In the genomic region with DNA sequence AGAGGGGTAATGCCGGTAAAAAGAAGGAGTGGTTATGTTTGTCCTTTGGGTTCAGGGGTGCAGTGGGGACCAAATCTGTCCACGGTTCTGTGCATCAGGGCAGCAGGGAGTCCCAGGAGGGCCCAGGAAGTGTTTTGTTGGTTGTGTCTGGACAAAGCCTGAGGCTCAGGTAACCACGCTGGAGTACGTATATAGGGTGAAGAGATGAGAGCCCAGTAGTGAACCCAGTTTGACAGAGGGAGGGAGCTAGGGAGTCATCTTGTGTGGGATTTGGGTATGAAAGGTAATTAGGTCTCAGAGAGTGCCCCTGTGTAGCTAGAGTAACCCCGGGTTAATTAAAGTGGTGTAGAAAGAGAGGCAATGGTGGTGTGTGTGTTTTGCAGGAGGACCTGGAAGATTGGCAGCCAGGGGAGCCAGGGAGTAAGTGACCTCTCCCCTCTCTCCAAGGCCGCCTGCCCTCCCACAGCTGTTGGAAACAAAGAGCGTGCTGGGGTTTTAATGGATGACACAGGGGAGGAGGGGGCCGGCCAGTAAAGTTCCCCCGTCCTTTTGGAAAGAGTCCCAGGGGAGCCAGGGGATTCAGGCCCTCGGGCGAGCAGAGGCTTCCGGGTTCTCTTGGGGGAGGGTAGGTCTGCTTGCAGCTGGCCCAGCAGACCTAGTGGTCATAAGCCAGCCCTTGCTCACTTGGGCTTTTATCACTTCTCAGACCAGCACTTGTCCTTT, we compare ENCODE assay signal across 7 mouse cellular contexts. TPM values are rescaled to one million over a fixed set of nuclear protein-coding genes. Genes with fewer than 3 reads are reported as not detected.
DNase-seq lines count a peak whose midpoint lies in the region; ATAC-seq lines count a peak whose summit lies in the region.

No protein-coding gene starts in this region.

- peak; percentile 26 for DNase-seq in urinary bladder, adult 2 months (ENCODE audit: low spot score)
- DNase-seq in urinary bladder, postnatal 10 days (ENCODE audit: low spot score) = no peak
- DNase-seq in embryo, embryonic 11.5 days (ENCODE audit: low read depth, low spot score) = peak; percentile 51
- DNase-seq in hindbrain, embryonic 11.5 days (ENCODE audit: low spot score) = peak; percentile 85
- peak; percentile 6 for DNase-seq in liver
- DNase-seq in neural tube, embryonic 11.5 days (ENCODE audit: low spot score) = peak; percentile 74

- no peaks in the 10 kb centered on the region for H3K27me3 ChIP-seq in hindbrain, embryonic 11.5 days (ENCODE audit: control insufficient read depth, insufficient read depth, low read length)
- no peaks in the 10 kb centered on the region for H3K27me3 ChIP-seq in neural tube, embryonic 11.5 days (ENCODE audit: control insufficient read depth, insufficient read depth, low read length)

- ATAC-seq in hindbrain, embryonic 11.5 days (ENCODE audit: low FRiP score) = peak; percentile 78
- ATAC-seq in neural tube, embryonic 11.5 days (ENCODE audit: insufficient read depth, low FRiP score, low TSS enrichment) = peak; percentile 32
- ATAC-seq in granulocyte monocyte progenitor cell, adult 5-6 weeks (replicated peaks; ENCODE audit: poor library complexity, severe bottlenecking) = no peak

- H3K9me3 ChIP-seq in hindbrain, embryonic 11.5 days (ENCODE audit: control insufficient read depth, low read length) = no peaks in the 10 kb centered on the region
- H3K9me3 ChIP-seq in neural tube, embryonic 11.5 days (ENCODE audit: control insufficient read depth, low read length) = no peaks in the 10 kb centered on the region

- H3K27ac ChIP-seq in hindbrain, embryonic 11.5 days (ENCODE audit: low read depth, low read length) = peak overlapping the region; percentile 99
- H3K27ac ChIP-seq in neural tube, embryonic 11.5 days (ENCODE audit: low read depth, low read length) = peak overlapping the region; percentile 98

- no peaks in the 10 kb centered on the region for H3K36me3 ChIP-seq in hindbrain, embryonic 11.5 days (ENCODE audit: control insufficient read depth, insufficient read depth, low read length)
- no peaks in the 10 kb centered on the region for H3K36me3 ChIP-seq in neural tube, embryonic 11.5 days (ENCODE audit: control insufficient read depth, insufficient read depth, low read length)

- peak overlapping the region; percentile 99 for H3K9ac ChIP-seq in hindbrain, embryonic 11.5 days (ENCODE audit: low read depth, low read length)
- H3K9ac ChIP-seq in neural tube, embryonic 11.5 days (ENCODE audit: low read length) = peak overlapping the region; percentile 99

- 0% methylated on average over 12 of the region's 12 CpGs for WGBS in hindbrain, embryonic 11.5 days
- WGBS in neural tube, embryonic 11.5 days = under 1% methylated on average over 12 of the region's 12 CpGs

- H3K4me1 ChIP-seq in hindbrain, embryonic 11.5 days (replicated peaks; ENCODE audit: control insufficient read depth, insufficient read depth, low read length) = no peaks in the 10 kb centered on the region
- no peaks in the 10 kb centered on the region for H3K4me1 ChIP-seq in neural tube, embryonic 11.5 days (ENCODE audit: control insufficient read depth, insufficient read depth, low read length)

- H3K4me3 ChIP-seq in hindbrain, embryonic 11.5 days (ENCODE audit: low read depth, low read length) = peak overlapping the region; percentile 91
- H3K4me3 ChIP-seq in neural tube, embryonic 11.5 days (ENCODE audit: low read depth, low read length) = peak overlapping the region; percentile 96

- peak overlapping the region; percentile 48 for H3K4me2 ChIP-seq in hindbrain, embryonic 11.5 days (replicated peaks; ENCODE audit: low read depth, low read length)
- peak overlapping the region; percentile 61 for H3K4me2 ChIP-seq in neural tube, embryonic 11.5 days (ENCODE audit: low read depth)

RNA-seq across cellular contexts. Expression of a gene that starts 1.3 kb away (rescaled TPM):
- polyA plus RNA-seq in urinary bladder, adult 2 months (2012; rRNA removed) = 20.0 and 22.8 TPM in 2 replicates
- polyA plus RNA-seq in hindbrain, embryonic 11.5 days (2014; fragmentation: Nextera tagmentation; extraction: Ambion mirVana) = 242 and 302 TPM in 2 replicates
- polyA plus RNA-seq in neural tube, embryonic 11.5 days (2014; fragmentation: Nextera tagmentation; extraction: Ambion mirVana) = 252 and 261 TPM in 2 replicates
- total RNA-seq in granulocyte monocyte progenitor cell, adult 5-6 weeks (2014; fragmentation: Nextera tagmentation) = not detected in 2 replicates
- 1.3 and 1.9 TPM in 2 replicates for total RNA-seq in granulocyte monocyte progenitor cell, adult 5-6 weeks (2017)

RNA-seq across cellular contexts. Expression of a gene that starts 46.5 kb away (rescaled TPM):
- 22.6 and 25.4 TPM in 2 replicates for polyA plus RNA-seq in urinary bladder, adult 2 months (2012; rRNA removed)
- 61.9 and 75.6 TPM in 2 replicates for polyA plus RNA-seq in hindbrain, embryonic 11.5 days (2014; fragmentation: Nextera tagmentation; extraction: Ambion mirVana)
- polyA plus RNA-seq in neural tube, embryonic 11.5 days (2014; fragmentation: Nextera tagmentation; extraction: Ambion mirVana) = 63.2 and 68.3 TPM in 2 replicates
- total RNA-seq in granulocyte monocyte progenitor cell, adult 5-6 weeks (2014; fragmentation: Nextera tagmentation) = 31.8 and 77.2 TPM in 2 replicates
- 62.6 and 71.2 TPM in 2 replicates for total RNA-seq in granulocyte monocyte progenitor cell, adult 5-6 weeks (2017)

Comparison
In these comparisons a context has a peak if more than half of its experiments do, and no peak if none do; other contexts are left out.
1. RNA of a gene that starts 1.3 kb away (polyA plus RNA-seq): 252 to 261 TPM in neural tube, embryonic 11.5 days and 242 to 302 TPM in hindbrain, embryonic 11.5 days; 20.0 to 22.8 TPM in urinary bladder, adult 2 months; every median in the first group is over 10 times any median in the second.